Mouse (Mus musculus): ENCODE measurements around the gene Rfx2. TPM values are rescaled to one million over a fixed set of nuclear protein-coding genes. Genes with fewer than 3 reads are reported as not detected.

Rfx2 gene
- 3.8 and 4.4 TPM in 2 replicates for polyA plus RNA-seq (2016; fragmentation: Nextera tagmentation; extraction: Ambion mirVana)

- no peaks in the 10 kb centered on the region for H3K36me3 ChIP-seq
- H3K4me3 ChIP-seq: peak within 1 kb of the TSS; percentile 59
- ATAC-seq (ENCODE audit: insufficient number of reproducible peaks, low FRiP score): no peak
- peaks cover 23% of the 10 kb centered on the region for H3K27me3 ChIP-seq (replicated peaks)
- peaks cover 9% of the 10 kb centered on the region; the same call in 1 of the 2 replicates for H3K4me1 ChIP-seq (replicated peaks)
- H3K27ac ChIP-seq (ENCODE audit: poor library complexity, severe bottlenecking): no peak within 1 kb of the TSS
- H3K4me2 ChIP-seq: peak within 1 kb of the TSS; percentile 91
- WGBS: under 1% methylated on average over 49 of the region's 62 CpGs
- no peaks in the 10 kb centered on the region for H3K9me3 ChIP-seq (replicated peaks)
- peak within 1 kb of the TSS; percentile 61 for H3K9ac ChIP-seq
Observed at GRCm38 (mm10) chr17:56830411-56831110, at the start of gene Rfx2. TSS of gene Rfx2 (minus strand) at chr17:56831013.

GRCm38 (mm10) chr17:56877426-56877825 is 46.6 kb upstream of the Rfx2 start:
- Histone ChIP-seq H3K9me3 (replicated peaks) (no peaks in the 10 kb centered on the region), H3K4me1 (replicated peaks) (no peaks in the 10 kb centered on the region), H3K4me3 (no peak overlapping the region), H3K27me3 (replicated peaks) (no peaks in the 10 kb centered on the region), H3K9ac (no peak overlapping the region), H3K36me3 (no peaks in the 10 kb centered on the region), H3K27ac (ENCODE audit: poor library complexity, severe bottlenecking) (no peak overlapping the region), H3K4me2 (no peak overlapping the region)
- 87% methylated on average over 19 of the region's 19 CpGs for WGBS
- ATAC-seq (ENCODE audit: insufficient number of reproducible peaks, low FRiP score): no peak

GRCm38 (mm10) chr17:56876981-56877380 is 46.2 kb upstream of the Rfx2 start:
- H3K9ac ChIP-seq: no peak overlapping the region
- no peak overlapping the region for H3K27ac ChIP-seq (ENCODE audit: poor library complexity, severe bottlenecking)
- no peaks in the 10 kb centered on the region for H3K36me3 ChIP-seq
- 74% methylated on average over 8 of the region's 8 CpGs for WGBS
- ATAC-seq (ENCODE audit: insufficient number of reproducible peaks, low FRiP score): no peak
- no peaks in the 10 kb centered on the region for H3K4me1 ChIP-seq (replicated peaks)
- H3K9me3 ChIP-seq (replicated peaks): no peaks in the 10 kb centered on the region
- H3K27me3 ChIP-seq (replicated peaks): no peaks in the 10 kb centered on the region
- no peak overlapping the region for H3K4me3 ChIP-seq
- no peak overlapping the region for H3K4me2 ChIP-seq

GRCm38 (mm10) chr17:56876465-56876864 is 45.7 kb upstream of the Rfx2 start:
- Histone ChIP-seq H3K4me3 (no peak overlapping the region), H3K4me1 (replicated peaks) (no peaks in the 10 kb centered on the region), H3K9me3 (replicated peaks) (no peaks in the 10 kb centered on the region), H3K36me3 (no peaks in the 10 kb centered on the region), H3K27ac (ENCODE audit: poor library complexity, severe bottlenecking) (no peak overlapping the region), H3K9ac (no peak overlapping the region), H3K27me3 (replicated peaks) (no peaks in the 10 kb centered on the region), H3K4me2 (no peak overlapping the region)
- 75% methylated on average over 3 of the region's 3 CpGs for WGBS
- ATAC-seq (ENCODE audit: insufficient number of reproducible peaks, low FRiP score): no peak

- Histone ChIP-seq H3K4me1 (replicated peaks) (no peaks in the 10 kb centered on the region), H3K27ac (ENCODE audit: poor library complexity, severe bottlenecking) (no peak within 1 kb of the TSS), H3K9ac (no peak within 1 kb of the TSS), H3K4me2 (no peak within 1 kb of the TSS), H3K4me3 (no peak within 1 kb of the TSS), H3K27me3 (replicated peaks) (no peaks in the 10 kb centered on the region), H3K9me3 (replicated peaks) (no peaks in the 10 kb centered on the region), H3K36me3 (no peaks in the 10 kb centered on the region)
- WGBS: 70% methylated on average over 12 of the region's 12 CpGs
- ATAC-seq (ENCODE audit: insufficient number of reproducible peaks, low FRiP score): no peak
Observed at GRCm38 (mm10) chr17:56874936-56875651, 44.3 kb upstream of the Rfx2 start, which contains the start of gene 1700061G19Rik. TSS of gene 1700061G19Rik (plus strand) at chr17:56875477.

- Histone ChIP-seq H3K4me1 (replicated peaks) (no peaks in the 10 kb centered on the region), H3K27me3 (replicated peaks) (no peaks in the 10 kb centered on the region), H3K9ac (no peak within 1 kb of the TSS), H3K27ac (ENCODE audit: poor library complexity, severe bottlenecking) (no peak within 1 kb of the TSS), H3K9me3 (replicated peaks) (no peaks in the 10 kb centered on the region), H3K4me2 (no peak within 1 kb of the TSS), H3K36me3 (no peaks in the 10 kb centered on the region), H3K4me3 (no peak within 1 kb of the TSS)
- no peak for ATAC-seq (ENCODE audit: insufficient number of reproducible peaks, low FRiP score)
- 88% methylated on average over 2 of the region's 2 CpGs for WGBS
Observed at GRCm38 (mm10) chr17:56874237-56874636, 43.4 kb upstream of the Rfx2 start, which contains the start of gene Acsbg2. TSS of gene Acsbg2 (minus strand) at chr17:56874447.

- Histone ChIP-seq H3K9ac (no peak overlapping the region), H3K36me3 (no peaks in the 10 kb centered on the region), H3K27ac (ENCODE audit: poor library complexity, severe bottlenecking) (no peak overlapping the region), H3K27me3 (replicated peaks) (no peaks in the 10 kb centered on the region), H3K4me1 (replicated peaks) (no peaks in the 10 kb centered on the region), H3K4me3 (no peak overlapping the region), H3K9me3 (replicated peaks) (no peaks in the 10 kb centered on the region), H3K4me2 (no peak overlapping the region)
- 72% methylated on average over 7 of the region's 7 CpGs for WGBS
- no peak for ATAC-seq (ENCODE audit: insufficient number of reproducible peaks, low FRiP score)
Observed at GRCm38 (mm10) chr17:56872512-56872911, 41.7 kb upstream of the Rfx2 start.

GRCm38 (mm10) chr17:56871767-56872166 is 41.0 kb upstream of the Rfx2 start:
- WGBS: 73% methylated on average over 8 of the region's 8 CpGs

GRCm38 (mm10) chr17:56870287-56870953 is 39.6 kb upstream of the Rfx2 start:
- Histone ChIP-seq H3K4me1 (replicated peaks) (no peaks in the 10 kb centered on the region), H3K4me2 (no peak overlapping the region), H3K9ac (no peak overlapping the region), H3K27me3 (replicated peaks) (no peaks in the 10 kb centered on the region), H3K4me3 (no peak overlapping the region), H3K27ac (ENCODE audit: poor library complexity, severe bottlenecking) (no peak overlapping the region), H3K36me3 (no peaks in the 10 kb centered on the region), H3K9me3 (replicated peaks) (peaks cover 11% of the 10 kb centered on the region)
- no peak for ATAC-seq (ENCODE audit: insufficient number of reproducible peaks, low FRiP score)
- 51% methylated on average over 15 of the region's 15 CpGs for WGBS

More at GRCm38 (mm10) chr17:56871767-56872166, 41.0 kb upstream of the Rfx2 start:
- ATAC-seq (ENCODE audit: insufficient number of reproducible peaks, low FRiP score): no peak
- H3K4me3 ChIP-seq: no peak overlapping the region
- no peak overlapping the region for H3K9ac ChIP-seq
- peaks cover 7% of the 10 kb centered on the region for H3K9me3 ChIP-seq (replicated peaks)
- H3K36me3 ChIP-seq: no peaks in the 10 kb centered on the region
- no peaks in the 10 kb centered on the region for H3K4me1 ChIP-seq (replicated peaks)
- no peaks in the 10 kb centered on the region for H3K27me3 ChIP-seq (replicated peaks)
- no peak overlapping the region for H3K27ac ChIP-seq (ENCODE audit: poor library complexity, severe bottlenecking)
- H3K4me2 ChIP-seq: no peak overlapping the region

GRCm38 (mm10) chr17:56869481-56869977 is 38.7 kb upstream of the Rfx2 start:
- Histone ChIP-seq H3K27me3 (replicated peaks) (no peaks in the 10 kb centered on the region), H3K9ac (no peak overlapping the region), H3K4me1 (replicated peaks) (no peaks in the 10 kb centered on the region), H3K9me3 (replicated peaks) (peaks cover 11% of the 10 kb centered on the region), H3K4me3 (no peak overlapping the region), H3K27ac (ENCODE audit: poor library complexity, severe bottlenecking) (no peak overlapping the region), H3K4me2 (no peak overlapping the region), H3K36me3 (no peaks in the 10 kb centered on the region)
- no peak for ATAC-seq (ENCODE audit: insufficient number of reproducible peaks, low FRiP score)
- 85% methylated on average over 9 of the region's 9 CpGs for WGBS

- H3K9me3 ChIP-seq (replicated peaks): peaks cover 11% of the 10 kb centered on the region
- ATAC-seq (ENCODE audit: insufficient number of reproducible peaks, low FRiP score): no peak
- H3K4me2 ChIP-seq: no peak overlapping the region
- no peaks in the 10 kb centered on the region for H3K36me3 ChIP-seq
- WGBS: 78% methylated on average over 7 of the region's 7 CpGs
- H3K4me3 ChIP-seq: no peak overlapping the region
- H3K27ac ChIP-seq (ENCODE audit: poor library complexity, severe bottlenecking): no peak overlapping the region
- H3K9ac ChIP-seq: no peak overlapping the region
- no peaks in the 10 kb centered on the region for H3K4me1 ChIP-seq (replicated peaks)
- H3K27me3 ChIP-seq (replicated peaks): no peaks in the 10 kb centered on the region
Observed at GRCm38 (mm10) chr17:56866071-56866470, 35.3 kb upstream of the Rfx2 start.

All from heart, embryonic 12.5 days (tissue).